Mouse (Mus musculus) cortical plate, adult 2 months (tissue): Measurements from ENCODE around the gene Zfp46.

Source experiments
- CTCF ChIP-seq: fragments of 200-500 bp; IDR thresholded peaks from 2 replicates; pipeline ENCODE4 v1.5.1; 2011; ENCODE audit warnings: mild to moderate bottlenecking, control low read depth, low read length; ENCODE audit not compliant: insufficient read depth; ENCODE audit errors: extremely low read depth
- POLR2A ChIP-seq: fragments of 200-500 bp; IDR thresholded peaks from 2 replicates; pipeline ENCODE4 v1.6.1; 2011; ENCODE audit warnings: mild to moderate bottlenecking, low read length, control low read depth; ENCODE audit not compliant: insufficient read depth; ENCODE audit errors: extremely low read depth

- TF ChIP-seq CTCF (peak; percentile 69), POLR2A (no peak)
Measured at GRCm38 (mm10) chr4:136239622-136240021, 44.9 kb upstream of the Zfp46 start.
